Mouse (Mus musculus): Measurements from ENCODE around the gene Tmod1.

Gene Tmod1

GRCm38 (mm10) chr4:46053323-46054107 lies 14.8 kb downstream of the Tmod1 start:
- in situ Hi-C loops (cut with MboI, MseI), result no loop called here

- in situ Hi-C loops (cut with MboI, MseI), result no loop called here
Measured at GRCm38 (mm10) chr4:46056163-46056562, 17.4 kb downstream of the Tmod1 start.

- in situ Hi-C loops (cut with MboI, MseI), result no loop called here
Measured at GRCm38 (mm10) chr4:46061259-46061962, 22.7 kb downstream of the Tmod1 start.

- in situ Hi-C loops (cut with MboI, MseI), result no loop called here
Measured at GRCm38 (mm10) chr4:46063841-46064240, 25.1 kb downstream of the Tmod1 start.

- in situ Hi-C loops (cut with MboI, MseI), result no loop called here
Measured at GRCm38 (mm10) chr4:46064263-46064662, 25.5 kb downstream of the Tmod1 start.

GRCm38 (mm10) chr4:46064961-46065360 lies 26.2 kb downstream of the Tmod1 start:
- in situ Hi-C loops (cut with MboI, MseI), result no loop called here

GRCm38 (mm10) chr4:46065695-46066340 lies 27.1 kb downstream of the Tmod1 start:
- in situ Hi-C loops (cut with MboI, MseI), result no loop called here

GRCm38 (mm10) chr4:46068060-46068459 lies 29.3 kb downstream of the Tmod1 start:
- in situ Hi-C loops (cut with MboI, MseI), result no loop called here

GRCm38 (mm10) chr4:46068573-46068972 lies 29.8 kb downstream of the Tmod1 start:
- in situ Hi-C loops (cut with MboI, MseI), result no loop called here

GRCm38 (mm10) chr4:46069851-46070482 lies 31.2 kb downstream of the Tmod1 start:
- in situ Hi-C loops (cut with MboI, MseI), result no loop called here

GRCm38 (mm10) chr4:46072631-46073030 lies 33.9 kb downstream of the Tmod1 start:
- in situ Hi-C loops (cut with MboI, MseI), result no loop called here

GRCm38 (mm10) chr4:46073736-46074135 lies 35.0 kb downstream of the Tmod1 start:
- in situ Hi-C loops (cut with MboI, MseI), result no loop called here

GRCm38 (mm10) chr4:46075664-46076063 lies 36.9 kb downstream of the Tmod1 start:
- in situ Hi-C loops (cut with MboI, MseI), result no loop called here

- in situ Hi-C loops (cut with MboI, MseI), result no loop called here
Measured at GRCm38 (mm10) chr4:46076892-46077291, 38.2 kb downstream of the Tmod1 start.

GRCm38 (mm10) chr4:46080261-46080660 lies 41.5 kb downstream of the Tmod1 start:
- in situ Hi-C loops (cut with MboI, MseI), result no loop called here

GRCm38 (mm10) chr4:46082555-46082954 lies 43.8 kb downstream of the Tmod1 start:
- in situ Hi-C loops (cut with MboI, MseI), result no loop called here

- in situ Hi-C loops (cut with MboI, MseI), result no loop called here
Measured at GRCm38 (mm10) chr4:46084416-46085172, 45.9 kb downstream of the Tmod1 start.

GRCm38 (mm10) chr4:46085223-46085811 lies 46.6 kb downstream of the Tmod1 start:
- in situ Hi-C loops (cut with MboI, MseI), result no loop called here

GRCm38 (mm10) chr4:46086718-46087426 lies 48.1 kb downstream of the Tmod1 start:
- in situ Hi-C loops (cut with MboI, MseI), result no loop called here

GRCm38 (mm10) chr4:46087427-46087771 lies 48.7 kb downstream of the Tmod1 start:
- in situ Hi-C loops (cut with MboI, MseI), result no loop called here

All from T-helper 1 cell (primary cell).